Mouse (Mus musculus): Measurements from ENCODE around the gene Def6.

GRCm38 (mm10) chr17:28259890-28260542 is 52.4 kb downstream of the Def6 start:
- no peak for TF ChIP-seq CTCF (IDR thresholded peaks at IDR 0.05; ENCODE audit: insufficient read depth, low read depth, low read length)
- no peak for TF ChIP-seq POLR2A (IDR thresholded peaks at IDR 0.05; ENCODE audit: insufficient read depth, low read depth, low read length)

All from olfactory bulb, adult 2 months (tissue).